ENCODE assay signal across 9 mouse cellular contexts in genomic region chr12:79966289-79966615, GRCm38 (mm10).
DNase-seq lines count a peak whose midpoint lies in the region; ATAC-seq and TF ChIP-seq lines count a peak whose summit lies in the region.
"Had no signal": no experiment of that assay in that cellular context is flagged by ENCODE, and none has a peak within 500 bp of the region (broad histone marks: within the 10 kb centered on the region; RNA-seq: fewer than 3 reads in every experiment).

No protein-coding gene starts in this region.

- TF ChIP-seq CTCF in heart, postnatal 0 days (IDR thresholded peaks at IDR 0.05; ENCODE audit: low read depth) = no peak

- H3K27me3 ChIP-seq in heart, embryonic 13.5 days (replicated peaks) = no peaks in the 10 kb centered on the region
- no peaks in the 10 kb centered on the region for H3K27me3 ChIP-seq in heart, postnatal 0 days (ENCODE audit: control insufficient read depth, insufficient read depth, low read length)
- H3K27me3 ChIP-seq in liver, embryonic 15.5 days = peaks cover 16% of the 10 kb centered on the region; the same call in 1 of the 2 replicates

- H3K27ac ChIP-seq in heart, embryonic 13.5 days (replicated peaks) = peak overlapping the region; percentile 91
- H3K27ac ChIP-seq in heart, postnatal 0 days (ENCODE audit: low read depth) = peak overlapping the region; percentile 84
- H3K27ac ChIP-seq in liver, embryonic 15.5 days (replicated peaks) = no peak overlapping the region

- H3K4me3 ChIP-seq in heart, embryonic 13.5 days = no peak overlapping the region
- H3K4me3 ChIP-seq in heart, postnatal 0 days (ENCODE audit: low read depth, low read length) = no peak overlapping the region
- peak overlapping the region; percentile 57; the same call in 1 of the 2 replicates for H3K4me3 ChIP-seq in liver, embryonic 15.5 days (replicated peaks)

- H3K4me2 ChIP-seq in heart, embryonic 13.5 days = peak overlapping the region; percentile 76
- H3K4me2 ChIP-seq in heart, postnatal 0 days (ENCODE audit: low read depth, low read length) = peak overlapping the region; percentile 85; the same call in 1 of the 2 replicates
- peak overlapping the region; percentile 84 for H3K4me2 ChIP-seq in liver, embryonic 15.5 days

- H3K4me1 ChIP-seq in heart, embryonic 13.5 days = peaks cover 65% of the 10 kb centered on the region
- peaks cover 59% of the 10 kb centered on the region for H3K4me1 ChIP-seq in heart, postnatal 0 days (ENCODE audit: control insufficient read depth, insufficient read depth)
- peaks cover 34% of the 10 kb centered on the region for H3K4me1 ChIP-seq in liver, embryonic 15.5 days (replicated peaks)

- peak overlapping the region; percentile 86 for H3K9ac ChIP-seq in heart, embryonic 13.5 days
- no peak overlapping the region for H3K9ac ChIP-seq in heart, postnatal 0 days (replicated peaks; ENCODE audit: low read depth, low read length)
- H3K9ac ChIP-seq in liver, embryonic 15.5 days = peak overlapping the region; percentile 49; the same call in 1 of the 2 replicates

- no peak for DNase-seq in heart, adult 9 months (ENCODE audit: low spot score in 2 of 2)
- peak; percentile 15 for DNase-seq in ES-CJ7 (ENCODE audit: low read depth, low spot score)
- DNase-seq in heart, postnatal 0 days (ENCODE audit: low spot score) = no peak
- no peak for DNase-seq in adrenal gland, postnatal 25 days
- DNase-seq in urinary bladder, postnatal 36 days (ENCODE audit: low spot score in 2 of 2) = no peak
- DNase-seq in T-cell, adult 2 months (ENCODE audit: low spot score) = no peak
- DNase-seq: right cerebral cortex, adult 18-20 months had no signal

- WGBS in heart, embryonic 13.5 days = 47% methylated on average over 6 of the region's 6 CpGs
- WGBS in heart, postnatal 0 days = 62% methylated on average over 6 of the region's 6 CpGs
- 34% methylated on average over 6 of the region's 6 CpGs for WGBS in liver, embryonic 15.5 days (ENCODE audit: insufficient replicate concordance)

- H3K9me3 ChIP-seq in heart, embryonic 13.5 days = no peaks in the 10 kb centered on the region
- H3K9me3 ChIP-seq in heart, postnatal 0 days (replicated peaks; ENCODE audit: control insufficient read depth, low read length) = no peaks in the 10 kb centered on the region
- no peaks in the 10 kb centered on the region for H3K9me3 ChIP-seq in liver, embryonic 15.5 days (replicated peaks)

- H3K36me3 ChIP-seq in heart, embryonic 13.5 days = no peaks in the 10 kb centered on the region
- no peaks in the 10 kb centered on the region for H3K36me3 ChIP-seq in heart, postnatal 0 days (replicated peaks; ENCODE audit: control insufficient read depth, insufficient read depth, low read length)
- no peaks in the 10 kb centered on the region for H3K36me3 ChIP-seq in liver, embryonic 15.5 days (replicated peaks)

- ATAC-seq in heart, embryonic 13.5 days (ENCODE audit: extremely low read depth, insufficient number of reproducible peaks, low FRiP score, low TSS enrichment) = no peak
- ATAC-seq in heart, postnatal 0 days (ENCODE audit: insufficient read depth, low read depth) = no peak
- ATAC-seq in liver, embryonic 15.5 days (ENCODE audit: insufficient read depth) = no peak

- TF ChIP-seq EP300 in heart, postnatal 0 days (IDR thresholded peaks at IDR 0.05; ENCODE audit: low read depth) = no peak
